Mouse (Mus musculus) hindbrain, embryonic 13.5 days (tissue): ENCODE measurements around the gene Ctbp2. TPM values are rescaled to one million over a fixed set of nuclear protein-coding genes. Genes with fewer than 3 reads are reported as not detected.

Experiments
- ATAC-seq: fragments of 200-750 bp; cut with Nextera tagmentation; 2 replicates; pipeline ENCODE4 v1.8.0; 2017; ENCODE audit warnings: moderate TSS enrichment; ENCODE audit not compliant: low FRiP score
- H3K27ac ChIP-seq: fragments of 300-500 bp; sonication (generic); 2 replicates; pipeline ENCODE4 v1.5.1; 2015; ENCODE audit warnings: inconsistent platforms, mild to moderate bottlenecking, moderate library complexity
- H3K27me3 ChIP-seq: fragments of 300-500 bp; sonication (generic); 2 replicates; pipeline ENCODE4 v1.6.1; 2015; ENCODE audit warnings: mild to moderate bottlenecking, inconsistent platforms
- H3K36me3 ChIP-seq: fragments of 300-500 bp; sonication (generic); 2 replicates; pipeline ENCODE4 v1.6.1; 2015; ENCODE audit warnings: mild to moderate bottlenecking, inconsistent platforms
- H3K4me1 ChIP-seq: fragments of 300-500 bp; sonication (generic); replicated peaks from 2 replicates; pipeline ENCODE4 v1.6.1; 2015; ENCODE audit warnings: inconsistent platforms
- H3K4me2 ChIP-seq: fragments of 300-500 bp; sonication (generic); 2 replicates; pipeline ENCODE4 v1.6.1; 2015; ENCODE audit warnings: inconsistent platforms, mild to moderate bottlenecking, moderate library complexity
- H3K4me3 ChIP-seq: fragments of 300-500 bp; sonication (generic); 2 replicates; pipeline ENCODE4 v1.5.1; 2015; ENCODE audit warnings: mild to moderate bottlenecking, inconsistent platforms
- H3K9ac ChIP-seq: fragments of 300-500 bp; sonication (generic); 2 replicates; pipeline ENCODE4 v1.6.1; 2015; ENCODE audit warnings: mild to moderate bottlenecking, inconsistent platforms
- H3K9me3 ChIP-seq: fragments of 300-500 bp; sonication (generic); 2 replicates; pipeline ENCODE4 v1.6.1; 2016; ENCODE audit warnings: inconsistent platforms
- WGBS: fragments of 180-500 bp; shearing (Covaris S2); methylation state at CpG from one replicate; pipeline ENCODE4 v1.1.7; 2015; 5-methylcytosine and 5-hydroxymethylcytosine counted together
- polyA plus RNA-seq: library from polyadenylated mRNA; unstranded; fragments of >200 nt; fragmentation: Nextera tagmentation; extraction: Ambion mirVana; gene quantifications from 2 replicates; pipeline ENCODE4 v1.2.1, GENCODE M21; 2015

Gene Ctbp2
- polyA plus RNA-seq, 1 experiment from 2014 or later = 85.6 TPM

- Histone ChIP-seq H3K36me3 (no peaks in the 10 kb centered on the region; the same call in 1 of the 2 replicates), H3K9ac (0 out of 2 replicates have a peak overlapping the region, but pooled peaks have one; percentile 19), H3K4me3 (no peak overlapping the region), H3K27me3 (no peaks in the 10 kb centered on the region), H3K27ac (peak overlapping the region; percentile 83), H3K4me2 (no peak overlapping the region), H3K9me3 (no peaks in the 10 kb centered on the region), H3K4me1 (peaks cover 85% of the 10 kb centered on the region)
- WGBS = 27% methylated on average over 9 of the region's 9 CpGs
- no peak for ATAC-seq
Measured at GRCm38 (mm10) chr7:133073147-133073651, 51.0 kb downstream of the Ctbp2 start.

GRCm38 (mm10) chr7:133072535-133072934 is 51.6 kb downstream of the Ctbp2 start:
- no peak for ATAC-seq
- Histone ChIP-seq H3K4me1 (peaks cover 92% of the 10 kb centered on the region), H3K4me3 (no peak overlapping the region), H3K27me3 (no peaks in the 10 kb centered on the region), H3K27ac (peak overlapping the region; percentile 31), H3K4me2 (no peak overlapping the region), H3K36me3 (no peaks in the 10 kb centered on the region; the same call in 1 of the 2 replicates), H3K9me3 (no peaks in the 10 kb centered on the region), H3K9ac (no peak overlapping the region)
- 34% methylated on average over 4 of the region's 4 CpGs for WGBS

GRCm38 (mm10) chr7:133067321-133067841 is 56.8 kb downstream of the Ctbp2 start:
- Histone ChIP-seq H3K4me3 (no peak overlapping the region), H3K9ac (no peak overlapping the region; the same call in 1 of the 2 replicates), H3K27ac (peak overlapping the region; percentile 82), H3K9me3 (no peaks in the 10 kb centered on the region), H3K4me2 (no peak overlapping the region), H3K4me1 (peaks cover 71% of the 10 kb centered on the region), H3K27me3 (no peaks in the 10 kb centered on the region), H3K36me3 (peaks cover 12% of the 10 kb centered on the region)
- peak; percentile 33 for ATAC-seq
- 40% methylated on average over 7 of the region's 7 CpGs for WGBS

GRCm38 (mm10) chr7:133066776-133067175 is 57.4 kb downstream of the Ctbp2 start:
- H3K36me3 ChIP-seq = peaks cover 12% of the 10 kb centered on the region
- no peaks in the 10 kb centered on the region for H3K9me3 ChIP-seq
- no peaks in the 10 kb centered on the region for H3K27me3 ChIP-seq
- peak overlapping the region; percentile 82 for H3K27ac ChIP-seq
- ATAC-seq = peak; percentile 52
- peaks cover 65% of the 10 kb centered on the region for H3K4me1 ChIP-seq
- 28% methylated on average over 6 of the region's 6 CpGs for WGBS
- no peak overlapping the region for H3K9ac ChIP-seq
- peak overlapping the region; percentile 4; the same call in 1 of the 2 replicates for H3K4me2 ChIP-seq
- H3K4me3 ChIP-seq = no peak overlapping the region

DNA sequence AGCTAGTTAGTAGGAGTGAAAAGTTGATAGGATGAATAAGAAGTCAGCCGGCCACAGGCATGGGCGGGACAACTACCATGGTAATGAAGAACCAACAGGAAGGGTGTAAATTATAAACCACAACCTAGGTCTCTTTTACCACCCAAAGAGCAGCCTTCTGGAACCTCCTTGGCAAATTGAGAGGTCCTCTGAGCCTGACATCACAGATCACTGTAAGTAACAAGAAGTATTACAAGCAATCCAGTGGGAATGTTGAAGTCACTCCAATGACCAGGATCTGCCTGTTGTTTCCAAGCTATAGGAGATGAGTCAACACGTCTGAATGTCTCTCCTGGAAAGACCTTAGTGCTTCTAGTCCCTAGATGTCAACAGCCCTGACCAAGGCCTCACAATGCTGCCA is 62.1 kb downstream of the Ctbp2 start:
- H3K27ac ChIP-seq = no peak overlapping the region
- 86% methylated on average over 3 of the region's 3 CpGs for WGBS

DNA sequence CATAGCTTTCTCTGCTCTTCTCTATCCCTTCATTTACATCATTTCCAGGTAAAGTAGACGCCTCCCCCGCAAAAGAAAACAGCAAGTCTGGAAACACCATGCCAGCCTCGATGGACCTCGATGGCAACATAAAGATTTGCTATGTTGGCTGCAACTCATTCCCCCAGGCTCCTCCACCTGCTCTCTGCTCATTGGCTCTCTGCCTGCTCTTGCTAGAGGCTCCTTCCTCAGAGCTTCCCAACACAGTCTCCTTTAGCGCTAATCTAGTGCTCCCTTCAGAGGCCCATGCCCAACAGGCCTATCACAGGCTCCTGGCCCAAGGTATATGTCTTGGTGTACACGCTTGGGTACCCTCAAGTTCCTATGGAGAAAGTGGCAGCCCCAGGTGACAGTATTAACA is 64.0 kb downstream of the Ctbp2 start:
- Histone ChIP-seq H3K4me2 (no peak overlapping the region), H3K9ac (no peak overlapping the region), H3K36me3 (peaks cover 12% of the 10 kb centered on the region), H3K9me3 (no peaks in the 10 kb centered on the region), H3K27me3 (no peaks in the 10 kb centered on the region), H3K4me3 (no peak overlapping the region), H3K4me1 (peaks cover 33% of the 10 kb centered on the region), H3K27ac (no peak overlapping the region)
- 88% methylated on average over 6 of the region's 6 CpGs for WGBS
- ATAC-seq = no peak

More for the DNA sequence above, 62.1 kb downstream of the Ctbp2 start:
- ATAC-seq = no peak
- Histone ChIP-seq H3K4me3 (no peak overlapping the region), H3K9me3 (no peaks in the 10 kb centered on the region), H3K9ac (no peak overlapping the region), H3K4me2 (no peak overlapping the region), H3K36me3 (peaks cover 12% of the 10 kb centered on the region), H3K4me1 (peaks cover 48% of the 10 kb centered on the region), H3K27me3 (no peaks in the 10 kb centered on the region)

GRCm38 (mm10) chr7:133059517-133060104 is 64.5 kb downstream of the Ctbp2 start:
- Histone ChIP-seq H3K27ac (peak overlapping the region; percentile 53), H3K27me3 (no peaks in the 10 kb centered on the region), H3K9ac (no peak overlapping the region), H3K9me3 (no peaks in the 10 kb centered on the region), H3K36me3 (peaks cover 17% of the 10 kb centered on the region), H3K4me2 (no peak overlapping the region), H3K4me1 (peaks cover 33% of the 10 kb centered on the region), H3K4me3 (no peak overlapping the region)
- 71% methylated on average over 9 of the region's 9 CpGs for WGBS
- no peak for ATAC-seq

DNA sequence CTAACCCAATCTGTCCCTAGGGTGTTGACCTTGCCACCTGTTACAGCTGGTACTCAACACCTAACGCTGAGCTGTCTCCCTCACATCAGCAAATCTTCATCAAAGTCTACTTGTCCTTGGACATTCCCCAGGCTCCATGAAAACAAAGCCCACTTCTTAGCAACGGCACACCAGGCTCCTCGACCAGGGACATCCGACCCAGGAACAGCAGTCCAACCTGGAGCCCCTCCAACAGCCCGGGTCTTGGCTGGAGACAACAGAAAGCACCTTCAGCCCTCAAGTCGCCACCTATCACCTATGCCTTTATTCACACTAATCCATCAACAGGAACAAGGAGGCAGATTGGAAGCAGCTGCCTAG is 65.0 kb downstream of the Ctbp2 start:
- Histone ChIP-seq H3K4me3 (no peak overlapping the region), H3K36me3 (peaks cover 14% of the 10 kb centered on the region), H3K9ac (no peak overlapping the region), H3K27ac (peak overlapping the region; percentile 53), H3K9me3 (no peaks in the 10 kb centered on the region), H3K27me3 (no peaks in the 10 kb centered on the region), H3K4me2 (no peak overlapping the region), H3K4me1 (peaks cover 33% of the 10 kb centered on the region)
- 80% methylated on average over 6 of the region's 6 CpGs for WGBS
- no peak for ATAC-seq

DNA sequence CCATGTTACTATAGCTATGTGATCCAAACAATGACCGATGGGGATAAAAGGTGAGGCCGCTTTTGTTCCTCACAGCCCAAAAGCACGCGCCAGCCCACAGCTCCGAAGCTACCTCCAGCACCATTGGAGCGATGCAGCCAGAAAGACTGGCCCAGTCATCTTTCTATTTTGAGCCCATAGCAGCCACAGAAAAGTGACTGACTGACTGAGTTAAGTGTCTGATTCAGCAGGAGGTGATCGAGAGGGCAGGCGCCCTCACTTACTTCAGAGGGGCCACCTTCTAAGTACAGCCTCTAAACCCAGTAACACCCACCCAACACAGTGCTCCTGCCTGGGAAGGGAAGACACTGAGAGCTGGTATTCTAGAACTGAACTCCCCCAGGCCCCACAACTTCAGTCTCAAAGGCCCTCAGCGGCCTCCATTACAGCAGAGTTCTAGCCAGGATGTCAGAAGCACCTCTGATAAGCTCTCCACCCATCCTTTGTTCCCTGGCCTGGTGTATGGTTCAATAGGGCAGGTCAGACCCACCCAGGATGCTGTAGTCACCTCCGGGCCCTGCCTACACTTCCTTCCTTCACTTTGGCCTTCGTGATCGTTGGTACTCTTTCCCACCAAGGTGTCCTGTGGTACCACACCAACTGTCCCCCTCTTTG is 65.5 kb downstream of the Ctbp2 start:
- H3K27ac ChIP-seq = no peak overlapping the region
- peaks cover 13% of the 10 kb centered on the region for H3K36me3 ChIP-seq
- no peak overlapping the region for H3K9ac ChIP-seq
- no peaks in the 10 kb centered on the region for H3K9me3 ChIP-seq
- no peaks in the 10 kb centered on the region for H3K27me3 ChIP-seq
- H3K4me2 ChIP-seq = no peak overlapping the region
- WGBS = 94% methylated on average over 12 of the region's 12 CpGs
- H3K4me3 ChIP-seq = no peak overlapping the region
- H3K4me1 ChIP-seq = peaks cover 38% of the 10 kb centered on the region
- no peak for ATAC-seq

GRCm38 (mm10) chr7:133056924-133057323 is 67.2 kb downstream of the Ctbp2 start:
- H3K4me1 ChIP-seq = peaks cover 35% of the 10 kb centered on the region
- H3K36me3 ChIP-seq = peaks cover 21% of the 10 kb centered on the region
- H3K9me3 ChIP-seq = no peaks in the 10 kb centered on the region
- no peak overlapping the region for H3K9ac ChIP-seq
- no peak overlapping the region for H3K4me2 ChIP-seq
- no peak for ATAC-seq
- no peak overlapping the region for H3K27ac ChIP-seq
- no peaks in the 10 kb centered on the region for H3K27me3 ChIP-seq
- WGBS = 91% methylated on average over 8 of the region's 8 CpGs
- no peak overlapping the region for H3K4me3 ChIP-seq

DNA sequence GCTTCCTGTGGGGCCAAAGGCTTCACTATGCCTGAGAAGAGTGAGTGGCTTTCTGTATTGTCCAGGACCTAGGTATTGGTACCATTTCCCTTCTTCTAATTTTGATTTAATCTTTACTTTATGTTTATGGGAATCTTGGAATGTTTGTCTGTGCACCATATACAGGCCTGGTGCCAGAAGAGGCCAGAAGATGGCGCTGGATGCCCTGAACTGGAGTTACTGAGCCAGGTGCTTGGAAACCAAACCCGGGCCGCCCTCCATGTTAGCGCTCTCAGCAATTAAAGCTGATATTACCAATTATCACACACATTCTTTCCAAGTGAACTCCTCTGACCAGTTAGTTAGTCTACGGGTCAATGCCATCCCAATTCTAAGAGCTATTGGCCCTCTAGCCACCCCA is 69.7 kb downstream of the Ctbp2 start:
- Histone ChIP-seq H3K4me2 (no peak overlapping the region), H3K4me3 (no peak overlapping the region), H3K9me3 (no peaks in the 10 kb centered on the region), H3K9ac (no peak overlapping the region), H3K27me3 (no peaks in the 10 kb centered on the region), H3K4me1 (peaks cover 22% of the 10 kb centered on the region), H3K27ac (no peak overlapping the region), H3K36me3 (peaks cover 28% of the 10 kb centered on the region)
- ATAC-seq = no peak
- 89% methylated on average over 5 of the region's 5 CpGs for WGBS

DNA sequence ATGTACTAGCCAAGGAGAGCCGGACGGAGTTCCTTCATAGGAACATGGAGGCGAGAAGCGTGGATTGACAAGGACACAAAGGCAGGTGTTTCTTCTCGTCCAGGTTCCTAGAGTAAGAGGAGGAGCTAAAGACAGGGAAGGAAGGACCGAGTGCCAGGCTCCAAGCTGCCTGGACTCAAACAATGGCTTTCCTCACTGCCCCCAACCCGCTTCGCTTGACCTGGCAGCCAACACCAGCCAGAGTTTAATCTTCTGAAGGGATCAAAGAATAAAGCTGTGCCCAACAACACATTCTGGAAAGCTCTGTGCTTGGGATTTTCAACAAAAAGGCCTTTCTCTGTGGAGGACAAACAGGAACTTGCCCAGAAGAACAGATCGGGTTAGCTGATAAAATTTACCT is 70.4 kb downstream of the Ctbp2 start:
- H3K4me3 ChIP-seq = no peak overlapping the region
- no peak overlapping the region for H3K27ac ChIP-seq
- no peak overlapping the region for H3K9ac ChIP-seq
- peaks cover 16% of the 10 kb centered on the region for H3K4me1 ChIP-seq
- no peak overlapping the region for H3K4me2 ChIP-seq
- H3K36me3 ChIP-seq = peaks cover 28% of the 10 kb centered on the region
- WGBS = 78% methylated on average over 9 of the region's 9 CpGs
- no peaks in the 10 kb centered on the region for H3K9me3 ChIP-seq
- ATAC-seq = no peak
- no peaks in the 10 kb centered on the region for H3K27me3 ChIP-seq
